Mouse (Mus musculus): ENCODE results near the gene Zfp607a. TPM values are rescaled to one million over a fixed set of nuclear protein-coding genes. Genes with fewer than 3 reads are reported as not detected.
"Not testable (repeated sequence)": the region's sequence is repeated elsewhere in the genome, so short reads cannot be mapped to it uniquely, and the experiment has no call there.

Gene Zfp607a
- polyA plus RNA-seq, 1 experiment from 2014 or later: 3.9 TPM

DNA sequence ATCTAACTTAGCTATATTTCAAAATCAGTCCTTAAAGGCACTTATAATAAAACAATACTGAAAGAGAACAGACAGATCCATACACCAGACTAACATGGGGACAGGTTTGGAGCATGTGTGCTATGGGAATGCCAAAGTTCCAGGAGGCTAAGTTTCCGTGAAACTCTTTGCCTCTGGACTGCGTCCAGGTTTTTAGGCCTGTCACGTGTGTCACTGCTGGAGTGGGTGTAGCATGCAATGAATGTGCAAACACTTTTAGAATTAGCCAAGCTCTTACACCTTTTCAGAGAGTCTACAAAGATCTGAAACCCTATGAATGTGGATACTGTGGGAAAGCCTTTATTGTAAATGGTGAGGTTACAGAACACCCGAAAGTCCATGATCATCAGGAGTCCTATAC lies 24.4 kb downstream of the Zfp607a start:
- no peaks in the 10 kb centered on the region for H3K4me1 ChIP-seq
- peaks cover 70% of the 10 kb centered on the region for H3K36me3 ChIP-seq (replicated peaks)
- no peaks in the 10 kb centered on the region for H3K27me3 ChIP-seq (replicated peaks; ENCODE audit: low read depth, poor library complexity, severe bottlenecking)
- DNase-seq (ENCODE audit: low spot score): no peak
- no peak overlapping the region for H3K27ac ChIP-seq (replicated peaks)
- 96% methylated on average over 4 of the region's 4 CpGs for WGBS
- peaks cover 15% of the 10 kb centered on the region for H3K9me3 ChIP-seq
- no peak overlapping the region for H3K4me3 ChIP-seq

- H3K9me3 ChIP-seq: no peaks in the 10 kb centered on the region; the same call in 1 of the 2 replicates
- no peaks in the 10 kb centered on the region for H3K36me3 ChIP-seq (replicated peaks)
- no peak overlapping the region for H3K27ac ChIP-seq (replicated peaks)
- no peak for DNase-seq (ENCODE audit: low spot score)
- H3K27me3 ChIP-seq (replicated peaks; ENCODE audit: low read depth, poor library complexity, severe bottlenecking): no peaks in the 10 kb centered on the region
- WGBS: 88% methylated on average over 4 of the region's 4 CpGs
- no peaks in the 10 kb centered on the region for H3K4me1 ChIP-seq
- H3K4me3 ChIP-seq: no peak overlapping the region
Measured at GRCm38 (mm10) chr7:27900601-27901000, 43.3 kb downstream of the Zfp607a start.

DNA sequence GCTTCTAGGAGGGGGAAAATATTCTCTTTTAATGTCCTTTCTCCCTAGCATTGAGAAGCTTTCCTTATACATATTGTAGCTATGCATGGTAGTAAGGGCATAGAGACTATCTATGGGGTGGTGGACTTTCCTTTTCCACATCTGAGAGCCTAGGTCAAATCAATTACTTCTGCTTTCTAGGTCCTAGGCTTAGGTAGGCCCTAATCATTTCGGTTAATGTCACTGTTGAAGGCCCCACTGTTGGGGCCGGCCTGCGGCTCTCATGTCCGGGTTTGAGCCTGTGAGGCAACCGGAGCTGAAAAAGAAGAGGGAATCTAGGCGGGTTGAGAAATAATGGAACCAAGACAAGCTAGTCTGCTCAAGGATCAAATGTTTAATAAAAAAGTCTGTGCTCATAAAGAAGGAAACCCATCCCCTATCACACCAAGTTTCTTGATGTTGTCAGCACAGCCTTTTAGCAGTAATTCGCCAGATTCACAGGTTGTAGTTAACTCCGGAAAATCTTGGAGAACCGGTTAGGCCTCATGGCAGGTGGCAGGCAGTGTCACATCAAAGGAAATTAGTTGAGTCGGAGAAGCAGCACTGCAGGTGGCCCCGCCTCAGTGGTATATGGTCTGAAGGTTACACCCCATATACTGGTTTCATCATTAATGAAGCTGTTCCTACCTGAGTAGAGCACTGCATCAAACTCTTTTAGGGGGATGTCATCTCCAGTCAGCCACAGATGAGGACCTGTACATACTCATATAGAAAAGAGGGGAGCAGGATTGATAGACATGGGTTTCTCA lies 47.9 kb downstream of the Zfp607a start:
- no peaks in the 10 kb centered on the region for H3K27me3 ChIP-seq (replicated peaks; ENCODE audit: low read depth, poor library complexity, severe bottlenecking)
- no peaks in the 10 kb centered on the region for H3K4me1 ChIP-seq
- WGBS: 71% methylated on average over 11 of the region's 11 CpGs
- no peak overlapping the region for H3K4me3 ChIP-seq
- H3K27ac ChIP-seq (replicated peaks): no peak overlapping the region
- H3K36me3 ChIP-seq (replicated peaks): peaks cover 14% of the 10 kb centered on the region
- DNase-seq (ENCODE audit: low spot score): peak; percentile 13
- no peaks in the 10 kb centered on the region; the same call in 1 of the 2 replicates for H3K9me3 ChIP-seq

DNA sequence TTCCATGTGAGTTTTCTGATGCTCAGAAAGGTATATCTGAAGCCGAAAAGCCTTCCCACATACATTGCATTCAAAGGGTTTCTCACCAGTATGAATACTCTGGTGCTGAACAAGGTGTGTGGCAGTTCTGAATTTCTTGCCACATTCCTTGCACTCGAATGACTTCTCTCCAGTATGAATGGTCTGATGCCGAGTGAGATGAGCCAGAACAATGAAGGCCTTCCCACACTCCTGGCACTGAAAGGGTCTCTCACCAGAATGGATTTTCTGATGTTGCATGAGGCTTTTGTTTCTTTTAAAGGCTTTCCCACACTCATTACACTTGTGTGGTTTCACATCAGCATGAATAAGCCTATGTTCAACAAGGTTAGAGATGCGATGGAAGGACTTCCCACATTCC lies 53.6 kb downstream of the Zfp607a start:
- DNase-seq (ENCODE audit: low spot score); H3K27ac ChIP-seq (replicated peaks); H3K27me3 ChIP-seq (replicated peaks; ENCODE audit: low read depth, poor library complexity, severe bottlenecking); H3K4me3 ChIP-seq; H3K9me3 ChIP-seq; H3K4me1 ChIP-seq: not testable (repeated sequence)
- WGBS: 93% methylated on average over 4 of the region's 4 CpGs
- H3K36me3 ChIP-seq (replicated peaks): peaks cover 44% of the 10 kb centered on the region

- not testable (repeated sequence) for H3K27me3 ChIP-seq (replicated peaks; ENCODE audit: low read depth, poor library complexity, severe bottlenecking); H3K27ac ChIP-seq (replicated peaks); H3K9me3 ChIP-seq; H3K4me3 ChIP-seq; H3K4me1 ChIP-seq; DNase-seq (ENCODE audit: low spot score)
- WGBS: 41% methylated on average over 4 of the region's 4 CpGs
- H3K36me3 ChIP-seq (replicated peaks): peaks cover 21% of the 10 kb centered on the region
Measured at GRCm38 (mm10) chr7:27927041-27927440, 69.7 kb downstream of the Zfp607a start.

DNA sequence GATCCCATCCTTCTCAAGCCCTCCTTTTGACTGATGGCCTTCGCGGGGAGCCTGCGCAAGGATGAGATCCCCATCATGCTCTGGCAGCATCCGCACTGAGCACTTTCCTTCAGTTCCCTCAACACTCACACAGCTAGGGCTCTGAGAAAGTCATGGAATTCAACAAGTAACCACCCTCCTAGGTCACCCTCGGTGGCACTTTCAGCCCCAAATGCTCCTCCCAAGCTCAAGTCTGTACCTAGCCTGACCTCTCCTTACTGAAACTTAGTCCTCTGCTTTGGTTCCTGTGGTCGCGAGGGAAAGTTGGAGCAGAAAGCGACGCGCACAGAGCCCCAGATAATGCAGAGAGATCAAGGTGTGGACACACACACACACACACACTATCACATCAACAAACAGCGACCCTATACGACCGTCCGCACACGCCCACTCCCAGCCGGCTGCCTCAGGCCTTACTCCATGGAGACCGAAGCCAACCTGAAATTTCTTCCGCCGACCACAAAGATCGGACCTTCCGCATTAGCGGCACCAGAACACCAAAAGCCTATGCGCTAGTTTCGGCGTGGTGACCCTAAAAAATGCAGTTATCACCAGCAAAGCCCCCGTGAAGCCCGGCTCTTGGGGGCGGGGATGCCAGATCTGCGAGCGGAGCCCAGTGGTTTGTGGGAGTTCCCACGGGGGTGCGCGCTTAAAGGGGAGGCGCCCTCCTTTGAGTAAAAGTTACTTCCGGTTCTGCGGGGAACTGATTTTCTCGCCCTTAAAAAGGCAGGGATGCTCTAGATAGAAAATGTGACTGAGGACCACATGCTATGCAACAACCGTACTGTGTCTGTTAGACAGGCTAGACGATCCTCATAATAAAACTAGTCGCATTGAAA lies 71.7 kb downstream of the Zfp607a start, which contains the start of gene Zfp974:
Gene Zfp974 (minus strand): TSS at position 643 of the 878 bp plus-strand sequence.
- peaks cover 15% of the 10 kb centered on the region for H3K36me3 ChIP-seq (replicated peaks)
- H3K4me3 ChIP-seq: peak within 1 kb of the TSS; percentile 70
- no peaks in the 10 kb centered on the region for H3K9me3 ChIP-seq
- 5% methylated on average over 40 of the region's 40 CpGs for WGBS
- no peaks in the 10 kb centered on the region for H3K27me3 ChIP-seq (replicated peaks; ENCODE audit: low read depth, poor library complexity, severe bottlenecking)
- H3K4me1 ChIP-seq: peaks cover 17% of the 10 kb centered on the region
- H3K27ac ChIP-seq (replicated peaks): peak within 1 kb of the TSS; percentile 83
- peak; percentile 78 for DNase-seq (ENCODE audit: low spot score)

Other genes starting within 250 kb of the Zfp607a start
- gene Ttc9b, start 203.6 kb upstream of the Zfp607a start, polyA plus RNA-seq (2016; fragmentation: Nextera tagmentation; extraction: Ambion mirVana): 1.6 and 1.9 TPM in 2 replicates
- 9.0 and 9.2 TPM in 2 replicates for gene Map3k10, start 182.9 kb upstream of the Zfp607a start, polyA plus RNA-seq (2016; fragmentation: Nextera tagmentation; extraction: Ambion mirVana)
- gene Zfp607b, start 168.2 kb upstream of the Zfp607a start, polyA plus RNA-seq (2016; fragmentation: Nextera tagmentation; extraction: Ambion mirVana): 4.9 and 5.0 TPM in 2 replicates
- gene Zfp60, start 126.1 kb upstream of the Zfp607a start, polyA plus RNA-seq (2016; fragmentation: Nextera tagmentation; extraction: Ambion mirVana): 57.1 and 58.6 TPM in 2 replicates
- 1.9 and 2.4 TPM in 2 replicates for gene Zfp626, start 50.3 kb upstream of the Zfp607a start, polyA plus RNA-seq (2016; fragmentation: Nextera tagmentation; extraction: Ambion mirVana)
- gene Zfp59, start 18.9 kb upstream of the Zfp607a start, polyA plus RNA-seq (2016; fragmentation: Nextera tagmentation; extraction: Ambion mirVana): 10.1 and 10.2 TPM in 2 replicates
- 9.8 and 10.9 TPM in 2 replicates for gene Zfp974, start 71.9 kb downstream of the Zfp607a start, polyA plus RNA-seq (2016; fragmentation: Nextera tagmentation; extraction: Ambion mirVana)
- 21.5 and 22.2 TPM in 2 replicates for gene Zfp780b, start 121.6 kb downstream of the Zfp607a start, polyA plus RNA-seq (2016; fragmentation: Nextera tagmentation; extraction: Ambion mirVana)
- 8.4 and 10.5 TPM in 2 replicates for gene Zfp850, start 156.6 kb downstream of the Zfp607a start, polyA plus RNA-seq (2016; fragmentation: Nextera tagmentation; extraction: Ambion mirVana)
- 416 and 431 TPM in 2 replicates for gene Psmc4, start 192.6 kb downstream of the Zfp607a start, polyA plus RNA-seq (2016; fragmentation: Nextera tagmentation; extraction: Ambion mirVana)
- 0.30 and 0.88 TPM in 2 replicates for gene Fcgbp, start 213.7 kb downstream of the Zfp607a start, polyA plus RNA-seq (2016; fragmentation: Nextera tagmentation; extraction: Ambion mirVana)